Mouse (Mus musculus) liver, postnatal 0 days (tissue): ENCODE measurements around the gene Ube2i. TPM values are rescaled to one million over a fixed set of nuclear protein-coding genes. Genes with fewer than 3 reads are reported as not detected.

Source experiments
- ATAC-seq: fragments of 200-750 bp; cut with Nextera tagmentation; 2 replicates; pipeline ENCODE4 v1.8.0; 2017; ENCODE audit warnings: mild to moderate bottlenecking, moderate library complexity
- DNase-seq: peaks from one replicate; pipeline ENCODE4 v3.0.0-alpha.2; 2016
- H3K27ac ChIP-seq: fragments of 300-500 bp; sonication (generic); 2 replicates; pipeline ENCODE4 v1.5.1; 2014; ENCODE audit warnings: antibody characterized with exemption, moderate library complexity, mild to moderate bottlenecking, low read depth
- H3K27me3 ChIP-seq: fragments of 300-500 bp; sonication (generic); 2 replicates; pipeline ENCODE4 v1.6.1; 2014; ENCODE audit warnings: low read length, control low read depth, mixed read lengths; ENCODE audit not compliant: insufficient read depth
- H3K36me3 ChIP-seq: fragments of 300-500 bp; sonication (generic); replicated peaks from 2 replicates; pipeline ENCODE4 v1.6.1; 2014; ENCODE audit warnings: mild to moderate bottlenecking, control low read depth, low read length, moderate library complexity, mixed read lengths; ENCODE audit not compliant: insufficient read depth
- H3K4me1 ChIP-seq: fragments of 300-500 bp; sonication (generic); 2 replicates; pipeline ENCODE4 v1.6.1; 2014; ENCODE audit warnings: antibody characterized with exemption, mild to moderate bottlenecking, control low read depth; ENCODE audit not compliant: insufficient read depth
- H3K4me2 ChIP-seq: fragments of 300-500 bp; sonication (generic); 2 replicates; pipeline ENCODE4 v1.6.1; 2014; ENCODE audit warnings: low read depth, mild to moderate bottlenecking, low read length, moderate library complexity, mixed read lengths
- H3K4me3 ChIP-seq: fragments of 300-500 bp; sonication (generic); 2 replicates; pipeline ENCODE4 v1.5.1; 2014; ENCODE audit warnings: low read depth, low read length
- H3K9ac ChIP-seq: fragments of 300-500 bp; sonication (generic); replicated peaks from 2 replicates; pipeline ENCODE4 v1.6.1; 2014; ENCODE audit warnings: mild to moderate bottlenecking, moderate library complexity
- H3K9me3 ChIP-seq: fragments of 300-500 bp; sonication (generic); 2 replicates; pipeline ENCODE4 v1.6.1; 2016; ENCODE audit warnings: mild to moderate bottlenecking, control low read depth, low read length, mixed read lengths
- CTCF ChIP-seq: sonication (generic); IDR thresholded peaks from 2 replicates; pipeline ENCODE4 v1.5.1; 2016; ENCODE audit warnings: antibody characterized with exemption, low read depth
- EP300 ChIP-seq: IDR thresholded peaks from 2 replicates; pipeline ENCODE4 v1.6.1; 2016; ENCODE audit warnings: antibody characterized with exemption, low read depth, mild to moderate bottlenecking
- WGBS: fragments of 180-500 bp; shearing (Covaris S2); extraction: QIAGEN DNeasy Blood & Tissue Kit; methylation state at CpG from one replicate; pipeline ENCODE4 v1.1.7; 2014; ENCODE audit not compliant: insufficient replicate concordance; 5-methylcytosine and 5-hydroxymethylcytosine counted together
- polyA plus RNA-seq: library from polyadenylated mRNA; unstranded; fragments of >200 nt; fragmentation: Nextera tagmentation; extraction: Ambion mirVana; gene quantifications from 2 replicates; pipeline ENCODE4 v1.2.1, GENCODE M21; 2015

Gene Ube2i
- polyA plus RNA-seq, 1 experiment from 2014 or later = 164 TPM

DNA sequence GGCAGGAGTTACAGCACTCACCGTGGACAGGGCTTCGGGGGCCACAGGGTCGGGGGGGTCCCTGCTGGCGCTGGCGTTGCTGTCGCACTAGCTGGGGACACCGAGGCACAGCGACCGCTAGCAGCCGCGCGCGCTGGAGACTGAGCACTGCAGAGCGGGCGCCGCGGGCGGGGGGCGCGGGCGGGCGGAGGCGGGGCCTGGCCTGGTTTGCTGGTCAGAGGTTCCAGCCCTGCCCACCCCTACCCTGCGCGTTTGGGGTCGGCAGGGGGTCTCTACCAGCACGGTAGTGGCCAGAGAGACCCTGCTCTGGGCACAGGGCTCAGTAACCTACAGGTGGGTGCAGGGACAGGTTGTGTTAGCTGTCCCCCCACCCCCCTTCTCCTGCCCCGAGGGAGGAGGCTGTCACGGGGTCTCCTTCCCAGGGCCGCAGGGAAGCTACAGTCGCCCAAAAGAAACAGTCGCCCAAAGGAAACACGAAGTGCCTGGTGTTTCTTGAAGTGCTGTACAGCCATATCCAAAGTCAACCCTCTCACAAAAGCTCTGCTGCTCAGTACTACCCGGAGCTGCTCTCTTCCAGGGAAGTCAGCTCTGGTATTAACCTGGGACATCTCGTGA, 18.2 kb downstream of the Ube2i start, which contains the start of gene Baiap3:
TSS of gene Baiap3 (minus strand) at position 225 of the 615 bp plus-strand sequence.
- Histone ChIP-seq H3K4me2 (peak within 1 kb of the TSS; percentile 61), H3K27me3 (peaks cover 34% of the 10 kb centered on the region), H3K27ac (no peak within 1 kb of the TSS), H3K9me3 (no peaks in the 10 kb centered on the region), H3K9ac (0 out of 2 replicates have a peak within 1 kb of the TSS, but pooled peaks have one; percentile 11), H3K4me1 (peaks cover 10% of the 10 kb centered on the region), H3K4me3 (peak within 1 kb of the TSS; percentile 33), H3K36me3 (peaks cover 12% of the 10 kb centered on the region)
- ATAC-seq = no peak
- no peak for DNase-seq
- TF ChIP-seq CTCF (no peak), EP300 (no peak)
- 5% methylated on average over 24 of the region's 35 CpGs for WGBS

DNA sequence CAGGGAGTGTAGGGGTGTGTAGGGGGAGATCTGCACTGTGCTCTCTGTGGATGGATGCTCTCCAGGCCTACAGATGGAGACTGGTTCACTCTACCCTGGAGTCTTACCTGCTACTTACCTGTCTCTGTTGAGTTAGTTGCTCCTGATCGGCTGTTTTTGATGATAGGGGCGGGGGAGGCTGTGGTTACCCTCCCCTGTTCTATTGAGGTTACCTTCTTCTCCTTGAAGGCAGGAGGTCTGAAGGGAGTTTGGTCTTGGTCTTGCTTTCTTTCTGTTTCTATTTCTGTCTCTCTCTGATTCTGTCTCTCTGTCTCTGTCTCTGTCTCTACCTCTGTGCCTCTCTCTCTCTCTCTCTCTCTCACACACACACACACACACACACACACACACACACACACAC, 19.3 kb downstream of the Ube2i start:
- Histone ChIP-seq H3K4me3 (no peak overlapping the region), H3K4me2 (no peak overlapping the region)

DNA sequence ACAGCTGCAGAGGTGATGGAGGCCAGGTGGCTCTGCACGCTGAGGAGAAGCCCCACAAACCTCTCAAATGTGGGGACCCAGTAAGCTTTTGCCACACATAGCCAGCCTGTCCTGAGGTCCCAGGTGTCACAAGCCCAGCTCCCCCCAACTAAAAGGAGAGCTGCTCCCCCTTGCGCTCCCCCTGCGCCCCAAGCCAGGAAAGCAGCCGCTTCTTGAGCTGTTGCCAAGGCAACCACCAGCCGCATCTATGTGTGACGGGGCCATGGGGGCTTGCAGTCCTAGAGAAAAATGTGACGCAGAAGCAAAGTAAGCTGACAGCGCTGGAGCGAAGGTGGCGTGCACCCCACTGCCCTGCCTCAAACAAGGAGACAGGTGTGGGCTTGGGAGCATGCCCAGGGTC, 20.7 kb downstream of the Ube2i start:
- Histone ChIP-seq H3K9ac (no peak overlapping the region), H3K27me3 (peaks cover 37% of the 10 kb centered on the region), H3K36me3 (0 out of 2 replicates have a peak, but pooled peaks cover 3% of the 10 kb centered on the region), H3K27ac (no peak overlapping the region), H3K4me1 (peaks cover 10% of the 10 kb centered on the region), H3K4me2 (no peak overlapping the region), H3K9me3 (no peaks in the 10 kb centered on the region), H3K4me3 (no peak overlapping the region)
- TF ChIP-seq CTCF (no peak), EP300 (no peak)
- 38% methylated on average over 10 of the region's 10 CpGs for WGBS
- DNase-seq = no peak
- ATAC-seq = no peak

More for the DNA sequence above, 19.3 kb downstream of the Ube2i start:
- Histone ChIP-seq H3K27me3 (peaks cover 37% of the 10 kb centered on the region), H3K36me3 (peaks cover 10% of the 10 kb centered on the region), H3K4me1 (peaks cover 10% of the 10 kb centered on the region), H3K9ac (no peak overlapping the region), H3K9me3 (no peaks in the 10 kb centered on the region), H3K27ac (no peak overlapping the region)
- 63% methylated on average over 2 of the region's 2 CpGs for WGBS
- DNase-seq (no peak), ATAC-seq (no peak)
- TF ChIP-seq CTCF (no peak), EP300 (no peak)

DNA sequence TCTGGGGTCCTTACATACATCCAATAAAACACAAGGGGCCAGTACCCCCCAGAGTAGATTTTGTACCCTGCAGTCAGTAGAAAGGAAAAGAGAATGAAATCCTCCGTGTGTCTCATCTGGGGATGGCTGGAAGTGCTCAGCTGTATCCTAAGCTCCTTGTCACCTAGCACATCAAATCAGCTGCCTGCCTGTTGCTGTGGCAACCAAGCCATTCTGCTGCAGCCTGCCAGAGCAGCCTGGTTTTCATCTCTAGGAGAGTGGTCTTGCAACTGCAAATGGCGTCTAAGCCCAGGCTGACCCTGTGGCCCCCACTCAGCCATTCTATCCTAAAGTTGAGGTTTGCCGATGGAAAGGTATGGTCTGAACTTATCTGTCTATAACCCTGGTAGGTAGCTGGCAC, 21.8 kb downstream of the Ube2i start:
- no peak overlapping the region for H3K4me2 ChIP-seq
- DNase-seq = no peak
- TF ChIP-seq CTCF (no peak), EP300 (no peak)
- H3K27ac ChIP-seq = no peak overlapping the region
- H3K9me3 ChIP-seq = no peaks in the 10 kb centered on the region
- WGBS = 54% methylated on average over 3 of the region's 3 CpGs
- peaks cover 37% of the 10 kb centered on the region for H3K27me3 ChIP-seq
- H3K36me3 ChIP-seq = no peaks in the 10 kb centered on the region
- peaks cover 10% of the 10 kb centered on the region for H3K4me1 ChIP-seq
- H3K9ac ChIP-seq = no peak overlapping the region
- no peak for ATAC-seq
- no peak overlapping the region for H3K4me3 ChIP-seq

DNA sequence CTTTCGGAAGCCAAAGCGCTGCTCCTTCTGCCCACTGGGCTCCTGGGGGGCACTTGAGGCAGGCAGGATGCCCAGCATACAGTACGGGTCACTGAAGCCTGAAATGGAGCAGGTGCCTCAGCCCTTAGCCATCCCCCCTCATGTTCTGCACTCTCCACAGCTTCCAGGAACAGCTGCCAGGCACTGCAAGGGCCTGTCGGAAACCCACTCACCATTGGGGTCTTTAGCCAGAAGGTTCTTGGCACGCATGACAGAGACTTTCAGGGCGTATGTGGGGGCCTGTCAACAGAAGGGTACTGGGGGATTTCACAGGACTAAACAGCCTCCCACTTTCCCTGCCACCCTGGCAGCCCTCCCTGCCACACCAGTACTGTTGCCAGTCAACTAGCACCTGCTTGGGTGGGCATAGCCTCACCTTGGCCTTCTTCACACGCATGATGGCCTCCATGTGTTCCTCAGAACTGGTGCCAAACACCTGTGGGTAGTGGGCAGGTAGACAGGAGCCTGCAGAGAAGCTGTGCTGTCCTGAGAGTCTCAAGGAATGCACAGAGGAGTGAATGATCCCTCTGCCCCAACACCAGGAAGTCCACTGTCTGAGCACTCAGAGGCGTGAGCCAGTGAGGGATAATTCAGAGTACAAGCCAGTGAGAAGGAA, 24.1 kb downstream of the Ube2i start:
- no peak for DNase-seq
- ATAC-seq = no peak
- Histone ChIP-seq H3K4me1 (no peaks in the 10 kb centered on the region), H3K27me3 (peaks cover 24% of the 10 kb centered on the region), H3K4me3 (no peak overlapping the region), H3K9ac (no peak overlapping the region), H3K36me3 (no peaks in the 10 kb centered on the region), H3K9me3 (no peaks in the 10 kb centered on the region), H3K4me2 (no peak overlapping the region), H3K27ac (no peak overlapping the region)
- WGBS = 75% methylated on average over 8 of the region's 8 CpGs
- TF ChIP-seq CTCF (no peak), EP300 (no peak)

DNA sequence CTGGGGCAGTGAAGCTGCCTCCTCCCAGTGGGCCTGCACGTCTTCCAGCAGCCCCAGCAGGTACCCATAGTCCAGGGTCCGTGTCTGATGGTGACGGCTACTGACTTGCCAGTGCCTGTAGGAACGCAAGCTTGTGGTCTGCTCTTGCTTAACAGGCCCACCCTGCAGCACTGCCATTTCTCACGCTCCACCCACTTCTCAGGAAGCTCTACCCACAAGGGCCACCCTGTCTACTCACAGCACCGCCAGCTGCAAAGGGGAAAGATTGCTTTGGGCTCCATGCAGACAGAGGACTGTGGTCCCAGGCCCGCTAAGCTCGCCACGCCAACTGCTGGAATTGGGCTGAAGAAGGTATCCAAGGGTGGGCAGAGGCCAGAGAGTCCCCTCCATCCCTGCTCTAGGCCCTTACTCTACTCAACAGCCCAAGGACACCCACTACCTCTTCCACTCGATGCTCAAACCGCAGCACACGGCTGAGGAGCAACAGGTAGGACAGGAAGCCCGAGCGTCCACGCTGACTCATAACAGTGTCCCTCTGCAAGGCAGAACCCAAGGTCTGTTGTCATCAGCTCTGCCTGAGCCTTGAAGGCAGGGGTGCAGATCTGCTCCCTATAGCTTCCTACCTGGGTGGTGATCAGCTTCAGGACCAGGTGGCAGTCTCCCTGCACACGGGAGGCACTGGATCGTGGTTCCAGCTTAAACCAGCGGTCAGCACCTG, 26.2 kb downstream of the Ube2i start:
- H3K4me2 ChIP-seq = peak overlapping the region; percentile 29
- 49% methylated on average over 18 of the region's 18 CpGs for WGBS
- H3K27ac ChIP-seq = no peak overlapping the region
- no peaks in the 10 kb centered on the region for H3K9me3 ChIP-seq
- no peak for ATAC-seq
- 0 out of 2 replicates have a peak, but pooled peaks cover 4% of the 10 kb centered on the region for H3K27me3 ChIP-seq
- TF ChIP-seq CTCF (no peak), EP300 (no peak)
- peaks cover 2% of the 10 kb centered on the region for H3K36me3 ChIP-seq
- no peak overlapping the region for H3K4me3 ChIP-seq
- no peak overlapping the region for H3K9ac ChIP-seq
- no peak for DNase-seq
- H3K4me1 ChIP-seq = no peaks in the 10 kb centered on the region
